Mouse (Mus musculus) E14TG2a.4 (cell line): ENCODE measurements around the gene Dok4.
A peak's percentile ranks its signal among the peaks of the same experiment; 100 is the strongest.

ENCODE experiments used
- H3K27me3 ChIP-seq: 2 replicates; pipeline ENCODE4 v1.6.1; 2014; ENCODE audit warnings: low read length, control low read depth; ENCODE audit not compliant: insufficient read depth
- H3K36me3 ChIP-seq: 2 replicates; pipeline ENCODE4 v1.6.1; 2014; ENCODE audit warnings: low read length, control low read depth; ENCODE audit not compliant: insufficient read depth
- H3K4me1 ChIP-seq: replicated peaks from 2 replicates; pipeline ENCODE4 v1.6.1; 2014; ENCODE audit warnings: low read depth, low read length, control low read depth
- H3K4me3 ChIP-seq: replicated peaks from 2 replicates; pipeline ENCODE4 v1.5.1; 2014; ENCODE audit warnings: mild to moderate bottlenecking, low read length
- H3K9me3 ChIP-seq: 2 replicates; pipeline ENCODE4 v1.6.1; 2014; ENCODE audit warnings: low read length, control low read depth
- CTCF ChIP-seq: conservative IDR thresholded peaks from 2 replicates; pipeline ENCODE4 v1.5.1; 2014; ENCODE audit warnings: low read length
- NANOG ChIP-seq: IDR thresholded peaks from 2 replicates; pipeline ENCODE4 v1.6.1; 2014; ENCODE audit warnings: borderline replicate concordance, low read length, mixed read lengths
- POU5F1 ChIP-seq: IDR thresholded peaks from 2 replicates; pipeline ENCODE4 v1.6.1; 2014; ENCODE audit warnings: low read length, borderline replicate concordance

Gene Dok4

DNA sequence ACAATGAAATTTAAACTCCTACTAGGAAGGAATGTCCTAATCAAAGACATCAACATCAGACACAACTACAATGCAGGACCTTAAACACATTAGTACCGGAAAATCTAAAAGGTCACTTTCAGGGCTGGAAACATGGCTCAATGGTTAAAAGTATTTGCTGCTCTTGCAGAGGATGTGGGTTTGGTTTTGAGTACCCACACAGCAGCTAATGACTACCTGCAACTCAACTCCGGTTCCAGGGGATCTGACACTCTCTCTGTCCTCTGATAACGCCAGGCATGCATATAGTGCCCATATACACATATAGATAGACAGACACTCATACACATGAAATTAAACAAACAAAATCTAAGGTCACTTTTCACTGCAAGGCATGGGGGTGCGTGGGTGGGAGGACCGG, 49.9 kb downstream of the Dok4 start:
- Histone ChIP-seq H3K4me3 (no peak overlapping the region), H3K9me3 (no peaks in the 10 kb centered on the region), H3K27me3 (no peaks in the 10 kb centered on the region), H3K36me3 (peaks cover 98% of the 10 kb centered on the region), H3K4me1 (peaks cover 28% of the 10 kb centered on the region)
- TF ChIP-seq CTCF (no peak), NANOG (no peak), POU5F1 (no peak)

DNA sequence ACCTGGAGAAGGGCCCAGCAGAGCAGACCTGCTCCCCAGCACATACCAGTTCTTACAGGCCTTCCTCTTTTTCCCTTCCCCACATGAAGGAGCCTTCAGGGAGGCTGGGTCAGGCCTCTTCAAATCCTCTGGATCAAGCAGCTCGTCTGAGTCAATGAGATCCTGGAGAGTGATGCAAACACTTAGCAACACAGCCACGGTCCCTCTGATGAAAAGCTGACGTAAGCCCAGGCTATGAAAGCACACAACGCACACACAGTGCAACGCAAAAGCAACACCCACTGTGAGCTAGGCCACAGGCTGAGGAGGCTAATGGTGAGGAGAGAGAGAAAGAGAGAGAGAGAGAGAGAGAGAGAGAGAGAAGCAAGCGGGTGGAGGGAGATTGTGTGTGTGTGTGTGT, 51.0 kb downstream of the Dok4 start:
- Histone ChIP-seq H3K36me3 (peaks cover 98% of the 10 kb centered on the region), H3K4me1 (peaks cover 36% of the 10 kb centered on the region), H3K27me3 (no peaks in the 10 kb centered on the region), H3K9me3 (no peaks in the 10 kb centered on the region), H3K4me3 (no peak overlapping the region)
- TF ChIP-seq CTCF (no peak), NANOG (no peak), POU5F1 (no peak)

DNA sequence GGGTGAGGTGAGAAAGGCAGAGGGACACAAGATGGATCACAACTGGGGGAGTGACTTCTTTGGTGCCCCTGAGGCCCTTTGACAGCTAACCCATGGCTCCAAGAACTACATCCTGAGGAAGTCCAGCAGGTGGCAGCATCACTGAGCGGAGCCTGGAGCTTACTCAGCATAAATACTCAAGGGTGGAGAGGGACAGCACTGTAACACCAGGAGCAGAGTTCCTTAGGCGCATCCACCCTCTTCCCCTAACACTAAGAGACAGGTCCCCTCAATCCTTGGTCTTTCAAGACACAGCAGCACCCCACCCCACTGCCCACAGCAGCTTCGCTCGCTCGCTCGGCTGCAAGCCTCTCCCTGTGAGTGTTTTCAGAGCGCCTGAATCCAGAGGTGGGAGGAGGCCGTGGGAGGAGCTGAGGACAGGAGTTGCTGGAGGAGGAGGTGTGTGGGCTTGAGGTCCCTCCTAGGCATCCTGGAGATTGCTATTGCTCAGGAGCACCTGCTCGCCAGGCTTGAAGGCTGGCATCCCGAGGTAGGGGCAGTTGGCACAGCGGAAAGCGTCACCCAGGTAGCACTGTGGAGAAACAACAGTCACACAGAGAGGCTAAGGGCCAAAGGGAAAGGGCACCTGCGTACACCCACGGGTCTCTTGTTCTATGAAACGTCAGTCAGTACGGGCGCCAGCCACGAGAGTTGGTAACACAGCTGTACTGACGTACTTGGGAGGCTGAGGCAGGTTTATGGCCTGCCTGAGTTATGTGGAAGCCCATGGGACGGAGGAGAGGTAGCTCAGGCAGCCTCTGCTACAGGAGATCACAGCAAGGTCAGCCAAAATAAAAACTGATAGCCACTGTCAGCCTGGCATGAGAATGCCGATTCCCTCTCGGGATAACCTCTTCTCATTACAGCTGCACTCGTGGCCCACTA, 53.2 kb downstream of the Dok4 start:
- Histone ChIP-seq H3K4me1 (peaks cover 36% of the 10 kb centered on the region), H3K9me3 (no peaks in the 10 kb centered on the region), H3K36me3 (peaks cover 96% of the 10 kb centered on the region), H3K4me3 (peak overlapping the region; percentile 46), H3K27me3 (no peaks in the 10 kb centered on the region)
- no peak for TF ChIP-seq NANOG
- TF ChIP-seq CTCF: peak; percentile 49

- Histone ChIP-seq H3K9me3 (no peaks in the 10 kb centered on the region), H3K27me3 (no peaks in the 10 kb centered on the region), H3K36me3 (peaks cover 82% of the 10 kb centered on the region), H3K4me1 (peaks cover 36% of the 10 kb centered on the region), H3K4me3 (no peak overlapping the region)
- no peak for TF ChIP-seq CTCF
- TF ChIP-seq NANOG: no peak
- TF ChIP-seq POU5F1: no peak
Observed at GRCm38 (mm10) chr8:94821381-94821780, 54.7 kb downstream of the Dok4 start.

DNA sequence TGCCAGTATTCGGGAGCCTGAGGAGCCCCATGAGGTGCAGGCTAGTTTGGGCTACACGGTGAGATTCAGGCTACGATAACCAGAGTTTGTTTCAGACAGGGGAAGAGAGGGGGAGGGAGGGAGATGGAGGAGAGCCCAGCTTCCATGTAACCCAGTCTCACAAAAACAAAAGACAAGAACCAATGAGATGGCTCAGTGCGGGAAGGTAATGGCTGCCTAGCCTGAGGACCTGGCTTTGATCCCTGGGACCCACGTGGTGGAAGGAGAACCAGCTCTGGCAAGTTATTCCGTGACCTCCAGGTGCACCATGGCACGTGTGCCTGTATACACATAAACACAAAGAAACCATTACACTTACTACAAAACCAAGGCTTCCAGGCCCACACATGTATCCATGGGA, 55.6 kb downstream of the Dok4 start:
- H3K4me3 ChIP-seq: no peak overlapping the region
- no peaks in the 10 kb centered on the region for H3K9me3 ChIP-seq
- peaks cover 74% of the 10 kb centered on the region for H3K36me3 ChIP-seq
- TF ChIP-seq POU5F1: no peak
- TF ChIP-seq NANOG: no peak
- no peak for TF ChIP-seq CTCF
- peaks cover 36% of the 10 kb centered on the region for H3K4me1 ChIP-seq
- H3K27me3 ChIP-seq: no peaks in the 10 kb centered on the region

- Histone ChIP-seq H3K4me1 (peaks cover 36% of the 10 kb centered on the region), H3K4me3 (no peak overlapping the region), H3K36me3 (peaks cover 65% of the 10 kb centered on the region), H3K9me3 (no peaks in the 10 kb centered on the region), H3K27me3 (no peaks in the 10 kb centered on the region)
- TF ChIP-seq CTCF (no peak), POU5F1 (no peak), NANOG (no peak)
Observed at GRCm38 (mm10) chr8:94819671-94820179, 56.4 kb downstream of the Dok4 start.

DNA sequence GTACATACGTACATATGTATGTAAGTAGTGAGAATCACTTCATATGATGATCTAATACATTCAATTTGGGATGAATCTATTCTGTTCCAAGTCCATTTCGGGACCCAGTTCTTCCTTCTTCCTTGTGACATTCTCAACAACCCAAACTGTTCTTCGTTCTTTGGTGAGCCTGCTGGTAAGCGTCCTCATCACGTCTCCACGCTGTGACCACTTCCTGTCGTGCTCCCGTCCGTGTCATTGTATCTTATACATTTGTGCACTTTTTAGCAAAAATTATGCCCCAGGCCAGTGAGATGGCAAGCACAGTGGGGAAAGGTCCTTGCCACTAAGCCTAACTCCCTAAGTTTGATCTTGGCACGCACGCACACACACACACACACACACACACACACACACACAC, 58.2 kb downstream of the Dok4 start:
- Histone ChIP-seq H3K4me3 (no peak overlapping the region), H3K9me3 (no peaks in the 10 kb centered on the region), H3K4me1 (peaks cover 25% of the 10 kb centered on the region), H3K27me3 (no peaks in the 10 kb centered on the region), H3K36me3 (peaks cover 47% of the 10 kb centered on the region)
- TF ChIP-seq CTCF (no peak), NANOG (no peak), POU5F1 (no peak)

GRCm38 (mm10) chr8:94814556-94814955, 61.6 kb downstream of the Dok4 start:
- H3K9me3 ChIP-seq: no peaks in the 10 kb centered on the region
- no peaks in the 10 kb centered on the region for H3K27me3 ChIP-seq
- H3K36me3 ChIP-seq: peaks cover 14% of the 10 kb centered on the region; the same call in 1 of the 2 replicates
- TF ChIP-seq NANOG (no peak), CTCF (peak; percentile 74)
- no peaks in the 10 kb centered on the region for H3K4me1 ChIP-seq
- H3K4me3 ChIP-seq: no peak overlapping the region
